Mouse (Mus musculus): ENCODE results near the gene Ccndbp1. TPM values are rescaled to one million over a fixed set of nuclear protein-coding genes. Genes with fewer than 3 reads are reported as not detected.

The Ccndbp1 gene
- polyA plus RNA-seq, 1 experiment from 2014 or later: 54.8 TPM

- ChIA-PET CTCF (interaction anchor here (1.6 kb wide), 1 partner anchor 62 kb away, joined by 4 read pairs; no protein-coding TSS in a partner anchor), POLR2A (no interaction called here)
- no peak for DNase-seq (ENCODE audit: low read depth, low spot score)
- no peak for ATAC-seq
- peaks cover 7% of the 10 kb centered on the region for H3K27me3 ChIP-seq
- peak; percentile 5 for TF ChIP-seq CTCF (IDR thresholded peaks at IDR 0.05)
- in situ Hi-C loops (cut with MboI; ENCODE audit: low pct_unique_long_range_greater_than_20kb): no loop called here
Measured at GRCm38 (mm10) chr2:121039382-121039781, 31.2 kb downstream of the Ccndbp1 start.

GRCm38 (mm10) chr2:121041098-121041497, 32.9 kb downstream of the Ccndbp1 start:
- DNase-seq (ENCODE audit: low read depth, low spot score) (no peak), ATAC-seq (no peak)
- H3K27me3 ChIP-seq: peaks cover 7% of the 10 kb centered on the region
- ChIA-PET CTCF (interaction anchor here (0.9 to 1.9 kb wide), 5 partner anchors 16 to 62 kb away, joined by 3 to 10 read pairs (median 5); partner anchors contain the start of gene Tgm5), POLR2A (no interaction called here)
- TF ChIP-seq CTCF (IDR thresholded peaks at IDR 0.05): peak; percentile 53
- in situ Hi-C loops (cut with MboI; ENCODE audit: low pct_unique_long_range_greater_than_20kb): no loop called here

- in situ Hi-C loops (cut with MboI; ENCODE audit: low pct_unique_long_range_greater_than_20kb): no loop called here
- TF ChIP-seq CTCF (IDR thresholded peaks at IDR 0.05): no peak
- POLR2A ChIA-PET: no interaction called here
- ATAC-seq: no peak
- H3K27me3 ChIP-seq: peaks cover 6% of the 10 kb centered on the region
- CTCF ChIA-PET: no interaction called here
- no peak for DNase-seq (ENCODE audit: low read depth, low spot score)
Measured at GRCm38 (mm10) chr2:121045653-121046052, 37.5 kb downstream of the Ccndbp1 start.

- POLR2A ChIA-PET: no interaction called here
- peaks cover 6% of the 10 kb centered on the region for H3K27me3 ChIP-seq
- TF ChIP-seq CTCF (IDR thresholded peaks at IDR 0.05): no peak
- DNase-seq (ENCODE audit: low read depth, low spot score): no peak
- in situ Hi-C loops (cut with MboI; ENCODE audit: low pct_unique_long_range_greater_than_20kb): loop anchor here (5.0 kb wide), 1 partner anchor 45 kb away; no protein-coding TSS in a partner anchor
- ATAC-seq: no peak
- CTCF ChIA-PET: no interaction called here
Measured at GRCm38 (mm10) chr2:121052176-121052575, 44.0 kb downstream of the Ccndbp1 start.

GRCm38 (mm10) chr2:121054060-121054459, 45.9 kb downstream of the Ccndbp1 start:
- ATAC-seq: no peak
- ChIA-PET CTCF (no interaction called here), POLR2A (no interaction called here)
- TF ChIP-seq CTCF (IDR thresholded peaks at IDR 0.05): no peak
- in situ Hi-C loops (cut with MboI; ENCODE audit: low pct_unique_long_range_greater_than_20kb): loop anchor here (5.0 kb wide), 1 partner anchor 43 kb away; no protein-coding TSS in a partner anchor
- peaks cover 7% of the 10 kb centered on the region for H3K27me3 ChIP-seq
- no peak for DNase-seq (ENCODE audit: low read depth, low spot score)

- peaks cover 7% of the 10 kb centered on the region for H3K27me3 ChIP-seq
- no peak for TF ChIP-seq CTCF (IDR thresholded peaks at IDR 0.05)
- DNase-seq (ENCODE audit: low read depth, low spot score): no peak
- ChIA-PET POLR2A (no interaction called here), CTCF (no interaction called here)
- in situ Hi-C loops (cut with MboI; ENCODE audit: low pct_unique_long_range_greater_than_20kb): no loop called here
- no peak for ATAC-seq
Measured at GRCm38 (mm10) chr2:121055915-121056314, 47.7 kb downstream of the Ccndbp1 start.

- ChIA-PET CTCF (interaction anchor here (0.9 kb wide), 1 partner anchor 44 kb away, joined by 3 read pairs; no protein-coding TSS in a partner anchor), POLR2A (no interaction called here)
- DNase-seq (ENCODE audit: low read depth, low spot score) (no peak), ATAC-seq (no peak)
- TF ChIP-seq CTCF (IDR thresholded peaks at IDR 0.05): no peak
- in situ Hi-C loops (cut with MboI; ENCODE audit: low pct_unique_long_range_greater_than_20kb): no loop called here
- H3K27me3 ChIP-seq: peaks cover 11% of the 10 kb centered on the region
Measured at GRCm38 (mm10) chr2:121057997-121058396, 49.8 kb downstream of the Ccndbp1 start.

GRCm38 (mm10) chr2:121061315-121061714, 53.1 kb downstream of the Ccndbp1 start:
- DNase-seq (ENCODE audit: low read depth, low spot score): no peak
- in situ Hi-C loops (cut with MboI; ENCODE audit: low pct_unique_long_range_greater_than_20kb): no loop called here
- no peak for TF ChIP-seq CTCF (IDR thresholded peaks at IDR 0.05)
- ATAC-seq: no peak
- peaks cover 16% of the 10 kb centered on the region for H3K27me3 ChIP-seq
- ChIA-PET CTCF (interaction anchor here (1.2 kb wide), 1 partner anchor 41 kb away, joined by 3 read pairs; no protein-coding TSS in a partner anchor), POLR2A (interaction anchor here (1.5 kb wide), 1 partner anchor 11 kb away, joined by 5 read pairs; no protein-coding TSS in a partner anchor)

Other genes with a start within 250 kb of the Ccndbp1 start
- gene Cdan1, start 158.3 kb upstream of the Ccndbp1 start, polyA plus RNA-seq (2021): 14.0 TPM
- gene Ttbk2, start 157.8 kb upstream of the Ccndbp1 start, polyA plus RNA-seq (2021): 9.9 TPM
- 23.0 TPM for gene Ubr1, start 37.7 kb upstream of the Ccndbp1 start, polyA plus RNA-seq (2021)
- gene Tmem62, start 31.4 kb upstream of the Ccndbp1 start, polyA plus RNA-seq (2021): 19.5 TPM
- not detected for gene Epb42, start 28.7 kb downstream of the Ccndbp1 start, polyA plus RNA-seq (2021)
- 0.30 TPM for gene Tgm5, start 77.4 kb downstream of the Ccndbp1 start, polyA plus RNA-seq (2021)
- not detected for gene Tgm7, start 101.4 kb downstream of the Ccndbp1 start, polyA plus RNA-seq (2021)
- 14.2 TPM for gene Adal, start 132.0 kb downstream of the Ccndbp1 start, polyA plus RNA-seq (2021)
- gene Lcmt2, start 132.2 kb downstream of the Ccndbp1 start, polyA plus RNA-seq (2021): 7.8 TPM
- gene Tubgcp4, start 162.3 kb downstream of the Ccndbp1 start, polyA plus RNA-seq (2021): 32.0 TPM
- 13.5 TPM for gene Zscan29, start 162.7 kb downstream of the Ccndbp1 start, polyA plus RNA-seq (2021)

All from Patski (cell line).